Mouse (Mus musculus) MEL (cell line): ENCODE measurements at regions not wholly inside any gene's neighbourhood (a gene's known extent, or its start where the extent isn't known, plus 50 kb on each side); places are given as distances from the start of the nearest gene placed in this dataset.

ENCODE experiments used
- DNase-seq: peaks from one replicate; pipeline ENCODE4 v3.0.0; 2011; ENCODE audit warnings: low read depth, low spot score
- H3K27ac ChIP-seq: 2 replicates; pipeline ENCODE4 v1.5.1; 2012; ENCODE audit warnings: low read depth, mild to moderate bottlenecking, control low read depth, low read length, moderate library complexity; ENCODE audit not compliant: control insufficient read depth
- H3K27me3 ChIP-seq, 2 experiments: fragments of 150-350 bp in 1 of 2; sonication (generic) in 1 of 2; 2 replicates each; pipeline ENCODE4 v1.6.1; 2012; ENCODE audit warnings: low read length in 2 of 2, mild to moderate bottlenecking in 2 of 2, improper control_type of control experiment in 1 of 2, moderate library complexity in 1 of 2; ENCODE audit not compliant: insufficient read depth in 2 of 2, control insufficient read depth in 1 of 2
- H3K36me3 ChIP-seq, 2 experiments: 2 replicates each; pipeline ENCODE4 v1.6.1; 2012 to 2014; ENCODE audit warnings: low read length in 2 of 2, improper control_type of control experiment in 1 of 2, inconsistent platforms in 1 of 2, mild to moderate bottlenecking in 1 of 2; ENCODE audit not compliant: insufficient read depth in 2 of 2, control insufficient read depth in 1 of 2
- H3K4me1 ChIP-seq, 2 experiments: fragments of 150-350 bp in 1 of 2; sonication (generic) in 1 of 2; 2 replicates each; pipeline ENCODE4 v1.6.1; 2012; ENCODE audit warnings: low read length in 2 of 2, improper control_type of control experiment in 1 of 2, mild to moderate bottlenecking in 1 of 2; ENCODE audit not compliant: insufficient read depth in 2 of 2, control insufficient read depth in 1 of 2
- H3K4me3 ChIP-seq, 2 experiments: fragments of 150-350 bp in 1 of 2; sonication (generic) in 1 of 2; 2 replicates each; pipeline ENCODE4 v1.5.1; 2012; ENCODE audit warnings: low read depth in 2 of 2, low read length in 2 of 2, mild to moderate bottlenecking in 2 of 2, moderate library complexity in 2 of 2, control low read depth in 1 of 2, improper control_type of control experiment in 1 of 2; ENCODE audit not compliant: control insufficient read depth in 1 of 2, insufficient read depth in 1 of 2
- H3K79me2 ChIP-seq: 2 replicates; pipeline ENCODE4 v1.6.1; 2012; ENCODE audit warnings: mild to moderate bottlenecking, low read length, moderate library complexity; ENCODE audit not compliant: control insufficient read depth, poor library complexity, insufficient read depth
- H3K9ac ChIP-seq: 2 replicates; pipeline ENCODE4 v1.6.1; 2012; ENCODE audit warnings: low read depth, mild to moderate bottlenecking, control low read depth, low read length, moderate library complexity; ENCODE audit not compliant: control insufficient read depth, poor library complexity, severe bottlenecking
- H3K9me3 ChIP-seq: fragments of 150-350 bp; sonication (generic); replicated peaks from 2 replicates; pipeline ENCODE4 v1.6.1; 2012; ENCODE audit warnings: mild to moderate bottlenecking, low read length, improper control_type of control experiment, moderate library complexity; ENCODE audit not compliant: insufficient read depth
- BHLHE40 ChIP-seq: IDR thresholded peaks from 2 replicates; pipeline ENCODE4 v1.6.1; 2012; ENCODE audit warnings: low read depth, mild to moderate bottlenecking, inconsistent platforms, low read length, improper control_type of control experiment, borderline replicate concordance
- CHD1 ChIP-seq: IDR thresholded peaks from 2 replicates; pipeline ENCODE4 v1.6.1; 2012; ENCODE audit warnings: low read depth, mild to moderate bottlenecking, inconsistent platforms, low read length, improper control_type of control experiment
- CHD2 ChIP-seq: IDR thresholded peaks from 2 replicates; pipeline ENCODE4 v1.6.1; 2011; ENCODE audit warnings: low read length, improper control_type of control experiment
- CTCF ChIP-seq, 3 experiments: IDR thresholded peaks in 2 of 3; conservative IDR thresholded peaks in 1 of 3; 2 replicates each; pipeline ENCODE4 v1.5.1; 2011 to 2012; ENCODE audit warnings: low read length in 3 of 3, low read depth in 2 of 3, mild to moderate bottlenecking in 2 of 3, improper control_type of control experiment in 1 of 3, inconsistent platforms in 1 of 3, mixed read lengths in 1 of 3, moderate library complexity in 1 of 3; ENCODE audit not compliant: control insufficient read depth in 1 of 3, insufficient read depth in 1 of 3, poor library complexity in 1 of 3, severe bottlenecking in 1 of 3
- E2F4 ChIP-seq: IDR thresholded peaks from 2 replicates; pipeline ENCODE4 v1.6.1; 2011; ENCODE audit warnings: low read depth, low read length, improper control_type of control experiment, borderline replicate concordance
- ELF1 ChIP-seq: IDR thresholded peaks from 2 replicates; pipeline ENCODE4 v1.6.1; 2014; ENCODE audit warnings: low read depth, mild to moderate bottlenecking, inconsistent platforms, low read length, improper control_type of control experiment, moderate library complexity
- EP300 ChIP-seq, 2 experiments: IDR thresholded peaks; 2 replicates each; pipeline ENCODE4 v1.6.1; 2011; ENCODE audit warnings: improper control_type of control experiment in 2 of 2, low read length in 2 of 2, low read depth in 1 of 2, mild to moderate bottlenecking in 1 of 2
- GABPA ChIP-seq: IDR thresholded peaks from 2 replicates; pipeline ENCODE4 v1.6.1; 2012; ENCODE audit warnings: low read depth, mild to moderate bottlenecking, inconsistent platforms, low read length, improper control_type of control experiment, moderate library complexity
- GATA1 ChIP-seq: IDR thresholded peaks from 2 replicates; pipeline ENCODE4 v1.6.1; 2011; ENCODE audit warnings: low read depth, low read length, improper control_type of control experiment
- HCFC1 ChIP-seq: IDR thresholded peaks from 2 replicates; pipeline ENCODE4 v1.6.1; 2012; ENCODE audit warnings: low read depth, mild to moderate bottlenecking, inconsistent platforms, low read length, improper control_type of control experiment, moderate library complexity
- JUND ChIP-seq: IDR thresholded peaks from 2 replicates; pipeline ENCODE4 v1.6.1; 2011; ENCODE audit warnings: low read depth, mild to moderate bottlenecking, improper control_type of control experiment, low read length
- KAT2A ChIP-seq: conservative IDR thresholded peaks from 2 replicates; pipeline ENCODE4 v1.6.1; 2012; ENCODE audit warnings: low read depth, low read length, improper control_type of control experiment, inconsistent platforms
- MAZ ChIP-seq: IDR thresholded peaks from 2 replicates; pipeline ENCODE4 v1.6.1; 2012; ENCODE audit warnings: low read depth, mild to moderate bottlenecking, inconsistent platforms, low read length, improper control_type of control experiment
- MEF2A ChIP-seq: IDR thresholded peaks from 2 replicates; pipeline ENCODE4 v1.6.1; 2014; ENCODE audit warnings: low read depth, mild to moderate bottlenecking, inconsistent platforms, low read length, improper control_type of control experiment; ENCODE audit not compliant: poor library complexity, insufficient replicate concordance, severe bottlenecking; ENCODE audit errors: extremely low read depth
- MYB ChIP-seq: IDR thresholded peaks from 2 replicates; pipeline ENCODE4 v1.6.1; 2011; ENCODE audit warnings: mild to moderate bottlenecking, low read depth, low read length, improper control_type of control experiment
- MYC ChIP-seq: IDR thresholded peaks from 2 replicates; pipeline ENCODE4 v1.6.1; 2011; ENCODE audit warnings: low read depth, mild to moderate bottlenecking, low read length, improper control_type of control experiment, moderate library complexity
- NELFE ChIP-seq: IDR thresholded peaks from 2 replicates; pipeline ENCODE4 v1.6.1; 2011; ENCODE audit warnings: low read depth, low read length, improper control_type of control experiment
- POLR2AphosphoS2 ChIP-seq: IDR thresholded peaks from 2 replicates; pipeline ENCODE4 v1.6.1; 2011; ENCODE audit warnings: low read length, improper control_type of control experiment
- POLR2AphosphoS5 ChIP-seq: IDR thresholded peaks from 2 replicates; pipeline ENCODE4 v1.6.1; 2012; ENCODE audit warnings: low read depth, borderline replicate concordance, mild to moderate bottlenecking, inconsistent platforms, low read length, moderate library complexity, mixed read lengths
- RAD21 ChIP-seq: IDR thresholded peaks from 2 replicates; pipeline ENCODE4 v1.6.1; 2011; ENCODE audit warnings: mild to moderate bottlenecking, low read depth, low read length, improper control_type of control experiment
- RCOR1 ChIP-seq: IDR thresholded peaks from 2 replicates; pipeline ENCODE4 v1.6.1; 2012; ENCODE audit warnings: low read depth, mild to moderate bottlenecking, inconsistent platforms, low read length, improper control_type of control experiment
- TAL1 ChIP-seq: IDR thresholded peaks from 2 replicates; pipeline ENCODE4 v1.6.1; 2012; ENCODE audit warnings: mild to moderate bottlenecking, inconsistent platforms, low read length, moderate library complexity, mixed read lengths
- TBP ChIP-seq: IDR thresholded peaks from 2 replicates; pipeline ENCODE4 v1.8.0; 2011; ENCODE audit warnings: low read depth, low read length, improper control_type of control experiment
- UBTF ChIP-seq: IDR thresholded peaks from 2 replicates; pipeline ENCODE4 v1.6.1; 2012; ENCODE audit warnings: low read depth, mild to moderate bottlenecking, inconsistent platforms, low read length, improper control_type of control experiment, moderate library complexity, borderline replicate concordance; ENCODE audit not compliant: insufficient read depth
- USF1 ChIP-seq: IDR thresholded peaks from 2 replicates; pipeline ENCODE4 v1.6.1; 2014; ENCODE audit warnings: low read depth, mild to moderate bottlenecking, inconsistent platforms, low read length, improper control_type of control experiment, moderate library complexity
- ZC3H11A ChIP-seq: IDR thresholded peaks from 2 replicates; pipeline ENCODE4 v1.6.1; 2012; ENCODE audit warnings: low read depth, mild to moderate bottlenecking, inconsistent platforms, low read length, improper control_type of control experiment
- ZKSCAN1 ChIP-seq: IDR thresholded peaks from 2 replicates; pipeline ENCODE4 v1.6.1; 2012; ENCODE audit warnings: low read depth, mild to moderate bottlenecking, inconsistent platforms, low read length, improper control_type of control experiment, moderate library complexity
- ZNF384 ChIP-seq: IDR thresholded peaks from 2 replicates; pipeline ENCODE4 v1.6.1; 2012; ENCODE audit warnings: low read depth, mild to moderate bottlenecking, inconsistent platforms, low read length, improper control_type of control experiment

GRCm38 (mm10) chr11:19595107-19595506 lies 329.1 kb upstream of the Spred2 start:
- H3K27ac ChIP-seq, result no peak overlapping the region
- no peaks in the 10 kb centered on the region for H3K4me1 ChIP-seq
- no peak for TF ChIP-seq HCFC1
- TF ChIP-seq ELF1, result no peak
- no peak for TF ChIP-seq ZNF384
- TF ChIP-seq GATA1, result no peak
- no peak for TF ChIP-seq MAZ
- TF ChIP-seq MYB, result no peak
- TF ChIP-seq POLR2AphosphoS2, result no peak
- no peak for TF ChIP-seq JUND
- TF ChIP-seq EP300 (IDR thresholded peaks at IDR 0.05; ENCODE audit: low read depth in 1 of 2, low read length in 2 of 2), result no peak
- no peak for TF ChIP-seq ZC3H11A
- TF ChIP-seq GABPA, result no peak
- TF ChIP-seq CHD1, result no peak
- no peak for TF ChIP-seq CHD2
- no peak for TF ChIP-seq CTCF (IDR thresholded peaks at IDR 0.05 in 2 of 3, conservative IDR thresholded peaks at IDR 0.05 in 1 of 3; ENCODE audit: control insufficient read depth in 1 of 3, insufficient read depth in 1 of 3, low read depth in 2 of 3, low read length in 3 of 3, poor library complexity in 1 of 3, severe bottlenecking in 1 of 3)
- no peak for TF ChIP-seq POLR2AphosphoS5
- TF ChIP-seq KAT2A, result no peak
- no peak for TF ChIP-seq MEF2A
- TF ChIP-seq RAD21, result no peak
- no peak for TF ChIP-seq TBP
- no peak for TF ChIP-seq RCOR1
- TF ChIP-seq, all 39 proteins: peak for 0
- DNase-seq, result no peak
- no peaks in the 10 kb centered on the region for H3K36me3 ChIP-seq
- no peaks in the 10 kb centered on the region for H3K9me3 ChIP-seq
- H3K9ac ChIP-seq, result no peak overlapping the region
- no peak overlapping the region for H3K4me3 ChIP-seq
- H3K79me2 ChIP-seq, result no peaks in the 10 kb centered on the region
- H3K27me3 ChIP-seq, result no peaks in the 10 kb centered on the region; a peak in 1 of 4 replicates

GRCm38 (mm10) chr11:19596336-19596735 lies 327.8 kb upstream of the Spred2 start:
- H3K4me1 ChIP-seq, result no peaks in the 10 kb centered on the region
- H3K79me2 ChIP-seq, result no peaks in the 10 kb centered on the region
- no peaks in the 10 kb centered on the region for H3K36me3 ChIP-seq
- no peak overlapping the region for H3K27ac ChIP-seq
- no peak overlapping the region for H3K9ac ChIP-seq
- DNase-seq, result no peak
- no peak overlapping the region for H3K4me3 ChIP-seq
- no peak for TF ChIP-seq TAL1
- no peak for TF ChIP-seq EP300 (IDR thresholded peaks at IDR 0.05; ENCODE audit: low read depth in 1 of 2, low read length in 2 of 2)
- no peak for TF ChIP-seq NELFE
- no peak for TF ChIP-seq ELF1
- no peak for TF ChIP-seq GATA1
- TF ChIP-seq MAZ, result no peak
- no peak for TF ChIP-seq MYC
- no peak for TF ChIP-seq ZKSCAN1
- TF ChIP-seq USF1, result no peak
- no peak for TF ChIP-seq CTCF (IDR thresholded peaks at IDR 0.05 in 2 of 3, conservative IDR thresholded peaks at IDR 0.05 in 1 of 3; ENCODE audit: control insufficient read depth in 1 of 3, insufficient read depth in 1 of 3, low read depth in 2 of 3, low read length in 3 of 3, poor library complexity in 1 of 3, severe bottlenecking in 1 of 3)
- no peak for TF ChIP-seq KAT2A
- TF ChIP-seq RCOR1, result no peak
- no peak for TF ChIP-seq UBTF
- no peak for TF ChIP-seq GABPA
- no peak for TF ChIP-seq TBP
- no peak for TF ChIP-seq BHLHE40
- no peak for TF ChIP-seq E2F4
- H3K9me3 ChIP-seq, result no peaks in the 10 kb centered on the region
- no peaks in the 10 kb centered on the region; a peak in 1 of 4 replicates for H3K27me3 ChIP-seq
